Mouse (Mus musculus): Measurements from ENCODE around the gene D6Wsu163e. TPM values are rescaled to one million over a fixed set of nuclear protein-coding genes. Genes with fewer than 3 reads are reported as not detected.
A peak's percentile ranks its signal among the peaks of the same experiment; 100 is the strongest.

D6Wsu163e gene
- polyA plus RNA-seq (2014; fragmentation: Nextera tagmentation; extraction: Ambion mirVana), result 15.2 TPM in 2 replicates

GRCm38 (mm10) chr6:126939487-126940171, at the start of gene D6Wsu163e, which contains the start of gene Rad51ap1:
Gene D6Wsu163e, plus strand, starts transcription at chr6:126939962.
Gene Rad51ap1, minus strand, starts transcription at chr6:126939587.
- Histone ChIP-seq H3K27ac (replicated peaks; ENCODE audit: low read depth, low read length) (peak within 1 kb of the TSS; percentile 53; the same call in 1 of the 2 replicates), H3K4me2 (ENCODE audit: low read depth, low read length) (peak within 1 kb of the TSS; percentile 86), H3K4me3 (ENCODE audit: low read depth, low read length) (peak within 1 kb of the TSS; percentile 62), H3K36me3 (ENCODE audit: control insufficient read depth, insufficient read depth, low read length) (peaks cover 18% of the 10 kb centered on the region; the same call in 1 of the 2 replicates), H3K4me1 (ENCODE audit: control insufficient read depth, insufficient read depth, low read length) (peaks cover 14% of the 10 kb centered on the region), H3K9me3 (ENCODE audit: control insufficient read depth, low read length) (no peaks in the 10 kb centered on the region), H3K9ac (ENCODE audit: low read depth, low read length) (peak within 1 kb of the TSS; percentile 72), H3K27me3 (replicated peaks; ENCODE audit: control insufficient read depth, insufficient read depth, low read length) (no peaks in the 10 kb centered on the region)
- ATAC-seq (ENCODE audit: low read depth) (peak; percentile 100), DNase-seq (ENCODE audit: low spot score) (peak; percentile 98)
- WGBS, result under 1% methylated on average over 32 of the region's 33 CpGs

DNA sequence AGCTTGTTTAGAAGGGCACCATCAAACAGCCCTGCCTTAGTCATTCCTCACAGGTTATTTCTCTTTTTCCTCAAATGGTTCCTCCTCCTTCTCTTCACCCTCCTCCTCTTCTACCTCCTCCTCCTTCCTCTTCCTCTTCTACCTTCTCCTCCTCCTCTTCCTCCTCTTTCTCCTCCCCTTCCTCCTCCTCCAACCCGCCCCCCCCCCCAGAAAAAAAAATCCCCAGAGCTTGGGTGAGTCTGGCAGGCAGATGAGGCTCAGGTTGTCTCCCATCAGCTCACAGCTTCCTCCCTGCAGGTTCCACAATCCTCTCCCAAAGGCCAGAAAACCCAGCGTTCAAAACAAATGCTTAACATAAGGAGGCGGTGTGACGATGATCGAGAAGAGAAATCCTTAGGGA, 32.4 kb upstream of the D6Wsu163e start:
- peak; percentile 4 for DNase-seq (ENCODE audit: low spot score)
- Histone ChIP-seq H3K27me3 (replicated peaks; ENCODE audit: control insufficient read depth, insufficient read depth, low read length) (no peaks in the 10 kb centered on the region), H3K9ac (ENCODE audit: low read depth, low read length) (no peak overlapping the region), H3K9me3 (ENCODE audit: control insufficient read depth, low read length) (no peaks in the 10 kb centered on the region), H3K27ac (replicated peaks; ENCODE audit: low read depth, low read length) (no peak overlapping the region), H3K4me1 (ENCODE audit: control insufficient read depth, insufficient read depth, low read length) (no peaks in the 10 kb centered on the region), H3K4me3 (ENCODE audit: low read depth, low read length) (no peak overlapping the region), H3K36me3 (ENCODE audit: control insufficient read depth, insufficient read depth, low read length) (no peaks in the 10 kb centered on the region), H3K4me2 (ENCODE audit: low read depth, low read length) (no peak overlapping the region)
- 67% methylated on average over 4 of the region's 5 CpGs for WGBS
- no peak for ATAC-seq (ENCODE audit: low read depth)

DNA sequence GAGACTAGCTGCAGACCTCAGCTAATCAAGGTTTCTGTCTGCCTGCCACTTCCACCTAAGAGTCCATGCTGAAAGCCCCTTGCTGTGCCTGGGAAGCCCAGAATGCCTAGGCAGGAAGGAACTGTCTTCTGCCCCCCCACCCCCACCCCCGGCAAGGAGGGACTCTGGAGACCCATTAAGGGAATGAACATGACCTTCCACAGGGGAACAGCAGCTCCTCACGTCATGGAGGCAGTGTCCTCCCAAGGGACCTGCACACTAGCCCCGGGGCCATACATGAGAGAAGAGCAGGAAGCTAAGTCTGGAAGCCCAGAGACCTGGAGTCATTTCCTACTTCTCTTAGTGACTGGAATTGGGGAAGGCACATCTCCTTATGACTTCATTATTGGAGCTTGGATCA, 31.9 kb upstream of the D6Wsu163e start:
- Histone ChIP-seq H3K9me3 (ENCODE audit: control insufficient read depth, low read length) (no peaks in the 10 kb centered on the region), H3K4me2 (ENCODE audit: low read depth, low read length) (no peak overlapping the region), H3K4me3 (ENCODE audit: low read depth, low read length) (no peak overlapping the region), H3K9ac (ENCODE audit: low read depth, low read length) (no peak overlapping the region), H3K27me3 (replicated peaks; ENCODE audit: control insufficient read depth, insufficient read depth, low read length) (no peaks in the 10 kb centered on the region), H3K36me3 (ENCODE audit: control insufficient read depth, insufficient read depth, low read length) (no peaks in the 10 kb centered on the region), H3K4me1 (ENCODE audit: control insufficient read depth, insufficient read depth, low read length) (no peaks in the 10 kb centered on the region), H3K27ac (replicated peaks; ENCODE audit: low read depth, low read length) (no peak overlapping the region)
- DNase-seq (ENCODE audit: low spot score), result peak; percentile 6
- WGBS, result 60% methylated on average over 3 of the region's 3 CpGs
- ATAC-seq (ENCODE audit: low read depth), result no peak

GRCm38 (mm10) chr6:126910727-126911126, 29.0 kb upstream of the D6Wsu163e start:
- no peak overlapping the region for H3K27ac ChIP-seq (replicated peaks; ENCODE audit: low read depth, low read length)
- no peak for ATAC-seq (ENCODE audit: low read depth)
- H3K4me3 ChIP-seq (ENCODE audit: low read depth, low read length), result no peak overlapping the region

GRCm38 (mm10) chr6:126914928-126915327, 24.8 kb upstream of the D6Wsu163e start:
- Histone ChIP-seq H3K4me2 (ENCODE audit: low read depth, low read length) (no peak overlapping the region), H3K4me1 (ENCODE audit: control insufficient read depth, insufficient read depth, low read length) (no peaks in the 10 kb centered on the region), H3K27me3 (replicated peaks; ENCODE audit: control insufficient read depth, insufficient read depth, low read length) (no peaks in the 10 kb centered on the region), H3K9ac (ENCODE audit: low read depth, low read length) (no peak overlapping the region), H3K4me3 (ENCODE audit: low read depth, low read length) (no peak overlapping the region), H3K9me3 (ENCODE audit: control insufficient read depth, low read length) (no peaks in the 10 kb centered on the region), H3K27ac (replicated peaks; ENCODE audit: low read depth, low read length) (no peak overlapping the region), H3K36me3 (ENCODE audit: control insufficient read depth, insufficient read depth, low read length) (no peaks in the 10 kb centered on the region)
- DNase-seq (ENCODE audit: low spot score) (no peak), ATAC-seq (ENCODE audit: low read depth) (no peak)
- 81% methylated on average over 5 of the region's 5 CpGs for WGBS

More at GRCm38 (mm10) chr6:126910727-126911126, 29.0 kb upstream of the D6Wsu163e start:
- Histone ChIP-seq H3K27me3 (replicated peaks; ENCODE audit: control insufficient read depth, insufficient read depth, low read length) (no peaks in the 10 kb centered on the region), H3K9ac (ENCODE audit: low read depth, low read length) (no peak overlapping the region), H3K4me2 (ENCODE audit: low read depth, low read length) (no peak overlapping the region), H3K36me3 (ENCODE audit: control insufficient read depth, insufficient read depth, low read length) (no peaks in the 10 kb centered on the region), H3K9me3 (ENCODE audit: control insufficient read depth, low read length) (no peaks in the 10 kb centered on the region), H3K4me1 (ENCODE audit: control insufficient read depth, insufficient read depth, low read length) (no peaks in the 10 kb centered on the region)
- no peak for DNase-seq (ENCODE audit: low spot score)
- WGBS, result 74% methylated on average over 4 of the region's 4 CpGs

DNA sequence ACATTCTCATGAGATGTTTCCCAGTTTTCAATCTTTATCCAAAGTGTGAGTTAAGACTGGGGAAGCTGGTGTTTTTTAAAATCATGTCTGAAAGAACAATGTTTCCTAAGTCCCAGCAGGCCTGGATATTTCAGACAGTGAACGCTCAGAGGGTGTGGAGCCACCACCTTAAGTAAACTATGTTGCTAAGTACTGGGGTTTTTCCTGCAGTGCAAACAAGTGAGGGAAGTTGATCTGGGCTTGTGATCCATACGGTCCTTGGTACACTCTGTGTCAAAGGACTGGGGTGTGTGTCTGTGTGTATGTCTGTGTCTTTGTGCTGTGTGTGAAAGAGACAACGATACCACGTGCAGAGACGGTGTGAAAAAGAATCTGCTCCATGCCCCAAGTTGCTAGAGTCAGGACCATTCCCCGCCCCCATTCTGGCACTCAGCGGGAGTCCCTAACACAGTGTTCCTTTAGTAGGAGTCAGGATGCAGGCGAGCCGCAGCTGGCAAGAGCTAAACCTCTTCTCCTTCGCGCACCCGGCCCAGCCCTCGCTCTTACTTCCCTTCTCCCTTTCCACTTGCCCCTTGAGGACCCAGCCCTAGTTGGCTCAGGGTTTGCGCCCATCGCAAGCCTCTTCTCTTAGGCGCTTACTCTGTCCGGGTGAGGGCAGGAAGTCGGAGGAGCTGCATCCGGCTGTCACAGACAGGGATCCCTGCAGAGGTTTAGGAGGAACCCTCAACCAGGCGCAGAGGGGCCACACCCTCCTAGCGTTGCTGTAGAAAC, 18.5 kb upstream of the D6Wsu163e start, which contains the start of gene Dyrk4:
Dyrk4 (minus strand) TSS at position 729 of the 771 bp plus-strand sequence.
- H3K36me3 ChIP-seq (ENCODE audit: control insufficient read depth, insufficient read depth, low read length), result peaks cover 37% of the 10 kb centered on the region; the same call in 1 of the 2 replicates
- no peaks in the 10 kb centered on the region for H3K9me3 ChIP-seq (ENCODE audit: control insufficient read depth, low read length)
- peak within 1 kb of the TSS; percentile 17; the same call in 1 of the 2 replicates for H3K27ac ChIP-seq (replicated peaks; ENCODE audit: low read depth, low read length)
- H3K27me3 ChIP-seq (replicated peaks; ENCODE audit: control insufficient read depth, insufficient read depth, low read length), result no peaks in the 10 kb centered on the region
- H3K4me3 ChIP-seq (ENCODE audit: low read depth, low read length), result peak within 1 kb of the TSS; percentile 13
- ATAC-seq (ENCODE audit: low read depth), result peak; percentile 33
- H3K9ac ChIP-seq (ENCODE audit: low read depth, low read length), result peak within 1 kb of the TSS; percentile 15; the same call in 1 of the 2 replicates
- 9% methylated on average over 21 of the region's 21 CpGs for WGBS
- DNase-seq (ENCODE audit: low spot score), result peak; percentile 45
- peak within 1 kb of the TSS; percentile 46 for H3K4me2 ChIP-seq (ENCODE audit: low read depth, low read length)
- no peaks in the 10 kb centered on the region for H3K4me1 ChIP-seq (ENCODE audit: control insufficient read depth, insufficient read depth, low read length)

- ATAC-seq (ENCODE audit: low read depth) (no peak), DNase-seq (ENCODE audit: low spot score) (no peak)
- H3K4me3 ChIP-seq (ENCODE audit: low read depth, low read length), result no peak overlapping the region
- no peaks in the 10 kb centered on the region for H3K9me3 ChIP-seq (ENCODE audit: control insufficient read depth, low read length)
- peaks cover 55% of the 10 kb centered on the region for H3K36me3 ChIP-seq (ENCODE audit: control insufficient read depth, insufficient read depth, low read length)
- H3K4me2 ChIP-seq (ENCODE audit: low read depth, low read length), result no peak overlapping the region
- no peak overlapping the region for H3K9ac ChIP-seq (ENCODE audit: low read depth, low read length)
- no peaks in the 10 kb centered on the region; the same call in 1 of the 2 replicates for H3K4me1 ChIP-seq (ENCODE audit: control insufficient read depth, insufficient read depth, low read length)
- 59% methylated on average over 2 of the region's 2 CpGs for WGBS
- no peaks in the 10 kb centered on the region for H3K27me3 ChIP-seq (replicated peaks; ENCODE audit: control insufficient read depth, insufficient read depth, low read length)
- H3K27ac ChIP-seq (replicated peaks; ENCODE audit: low read depth, low read length), result no peak overlapping the region
Measured at GRCm38 (mm10) chr6:126932896-126933295, 6.9 kb upstream of the D6Wsu163e start.

DNA sequence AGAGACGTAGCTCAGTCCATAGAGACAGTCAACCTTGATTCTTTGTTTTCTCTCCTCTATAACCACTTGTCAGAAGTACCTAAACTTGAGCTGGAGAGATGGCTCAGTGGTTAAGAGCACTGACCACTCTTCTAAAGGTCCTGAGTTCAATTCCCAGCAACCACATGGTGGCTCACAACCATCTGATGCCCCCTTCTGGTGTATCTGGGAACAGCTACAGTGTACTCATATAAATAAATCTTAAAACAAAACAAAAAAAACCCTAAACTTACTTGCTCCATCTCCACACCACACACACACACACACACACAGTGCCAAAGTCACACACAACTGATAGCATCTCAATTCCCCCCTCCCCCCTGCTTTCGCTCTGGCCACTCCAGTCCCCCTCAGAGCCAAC, 1.7 kb upstream of the D6Wsu163e start:
- H3K4me1 ChIP-seq (ENCODE audit: control insufficient read depth, insufficient read depth, low read length), result peaks cover 14% of the 10 kb centered on the region
- H3K36me3 ChIP-seq (ENCODE audit: control insufficient read depth, insufficient read depth, low read length), result peaks cover 25% of the 10 kb centered on the region
- no peaks in the 10 kb centered on the region for H3K27me3 ChIP-seq (replicated peaks; ENCODE audit: control insufficient read depth, insufficient read depth, low read length)
- H3K4me2 ChIP-seq (ENCODE audit: low read depth, low read length), result peak overlapping the region; percentile 86
- WGBS, result 76% methylated on average over 2 of the region's 2 CpGs
- H3K4me3 ChIP-seq (ENCODE audit: low read depth, low read length), result peak overlapping the region; percentile 62
- no peaks in the 10 kb centered on the region for H3K9me3 ChIP-seq (ENCODE audit: control insufficient read depth, low read length)
- no peak for DNase-seq (ENCODE audit: low spot score)
- H3K27ac ChIP-seq (replicated peaks; ENCODE audit: low read depth, low read length), result no peak overlapping the region
- H3K9ac ChIP-seq (ENCODE audit: low read depth, low read length), result peak overlapping the region; percentile 72; the same call in 1 of the 2 replicates
- no peak for ATAC-seq (ENCODE audit: low read depth)
